Mouse (Mus musculus) neural tube, embryonic 12.5 days (tissue): ENCODE results near the gene Polm. TPM values are rescaled to one million over a fixed set of nuclear protein-coding genes. Genes with fewer than 3 reads are reported as not detected.

ENCODE experiments used
- ATAC-seq: fragments of 200-750 bp; cut with Nextera tagmentation; 2 replicates; pipeline ENCODE4 v1.8.0; 2017; ENCODE audit warnings: low read depth, mild to moderate bottlenecking, moderate TSS enrichment, moderate library complexity; ENCODE audit not compliant: low FRiP score
- H3K27ac ChIP-seq: fragments of 300-500 bp; sonication (generic); 2 replicates; pipeline ENCODE4 v1.5.1; 2016
- H3K27me3 ChIP-seq: fragments of 300-500 bp; sonication (generic); replicated peaks from 2 replicates; pipeline ENCODE4 v1.6.1; 2016; ENCODE audit warnings: mild to moderate bottlenecking
- H3K36me3 ChIP-seq: fragments of 300-500 bp; sonication (generic); 2 replicates; pipeline ENCODE4 v1.6.1; 2016; ENCODE audit warnings: mild to moderate bottlenecking
- H3K4me1 ChIP-seq: fragments of 300-500 bp; sonication (generic); 2 replicates; pipeline ENCODE4 v1.6.1; 2016
- H3K4me2 ChIP-seq: fragments of 300-500 bp; sonication (generic); replicated peaks from 2 replicates; pipeline ENCODE4 v1.6.1; 2016; ENCODE audit warnings: mild to moderate bottlenecking
- H3K4me3 ChIP-seq: fragments of 300-500 bp; sonication (generic); 2 replicates; pipeline ENCODE4 v1.5.1; 2016
- H3K9ac ChIP-seq: fragments of 300-500 bp; sonication (generic); 2 replicates; pipeline ENCODE4 v1.6.1; 2016; ENCODE audit warnings: mild to moderate bottlenecking
- H3K9me3 ChIP-seq: fragments of 300-500 bp; sonication (generic); 2 replicates; pipeline ENCODE4 v1.6.1; 2016; ENCODE audit warnings: mild to moderate bottlenecking
- WGBS: fragments of 180-500 bp; shearing (Covaris S2); methylation state at CpG from one replicate; pipeline ENCODE4 v1.1.7; 2016; 5-methylcytosine and 5-hydroxymethylcytosine counted together
- polyA plus RNA-seq: library from polyadenylated mRNA; unstranded; fragments of >200 nt; fragmentation: Nextera tagmentation; extraction: Ambion mirVana; gene quantifications from 2 replicates; pipeline ENCODE4 v1.2.1, GENCODE M21; 2016

The Polm gene
- polyA plus RNA-seq, 1 experiment from 2014 or later, result 6.6 TPM

DNA sequence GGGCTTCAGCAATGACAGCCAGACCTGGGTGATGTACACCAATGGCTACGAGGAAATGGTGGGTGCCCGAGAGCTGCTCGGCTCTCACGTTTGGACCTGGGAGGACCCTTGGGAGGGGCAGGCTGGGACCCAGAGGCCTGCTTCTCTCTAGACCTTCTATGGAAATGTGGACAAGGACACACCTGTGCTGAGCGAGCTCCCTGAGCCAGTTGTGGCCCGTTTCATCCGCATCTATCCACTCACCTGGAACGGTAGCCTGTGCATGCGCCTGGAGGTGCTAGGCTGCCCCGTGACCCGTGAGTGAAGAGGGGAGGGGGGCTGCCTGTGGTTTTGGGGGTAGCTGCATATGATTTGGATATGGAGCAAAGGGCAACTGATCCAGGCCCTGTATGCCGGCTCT, 30.5 kb upstream of the Polm start:
- Histone ChIP-seq H3K4me2 (no peak overlapping the region), H3K4me1 (no peaks in the 10 kb centered on the region), H3K9ac (no peak overlapping the region), H3K27ac (no peak overlapping the region), H3K27me3 (0 out of 2 replicates have a peak, but pooled peaks cover 5% of the 10 kb centered on the region), H3K4me3 (no peak overlapping the region), H3K36me3 (peaks cover 36% of the 10 kb centered on the region), H3K9me3 (no peaks in the 10 kb centered on the region)
- 92% methylated on average over 12 of the region's 12 CpGs for WGBS
- no peak for ATAC-seq

- Histone ChIP-seq H3K9ac (no peak overlapping the region), H3K4me1 (no peaks in the 10 kb centered on the region; the same call in 1 of the 2 replicates), H3K9me3 (no peaks in the 10 kb centered on the region), H3K4me3 (no peak overlapping the region), H3K36me3 (peaks cover 25% of the 10 kb centered on the region), H3K4me2 (no peak overlapping the region), H3K27ac (no peak overlapping the region), H3K27me3 (peaks cover 16% of the 10 kb centered on the region)
- no peak for ATAC-seq
- 91% methylated on average over 2 of the region's 2 CpGs for WGBS
Observed at GRCm38 (mm10) chr11:5867196-5867595, 29.4 kb upstream of the Polm start.

GRCm38 (mm10) chr11:5862394-5863105, 24.7 kb upstream of the Polm start:
- peak overlapping the region; percentile 32 for H3K4me3 ChIP-seq
- H3K4me1 ChIP-seq, result peaks cover 9% of the 10 kb centered on the region
- WGBS, result 20% methylated on average over 15 of the region's 15 CpGs
- H3K27ac ChIP-seq, result no peak overlapping the region
- peak overlapping the region; percentile 41; the same call in 1 of the 2 replicates for H3K9ac ChIP-seq
- no peaks in the 10 kb centered on the region for H3K9me3 ChIP-seq
- H3K27me3 ChIP-seq, result peaks cover 41% of the 10 kb centered on the region
- peak overlapping the region; percentile 63 for H3K4me2 ChIP-seq
- no peaks in the 10 kb centered on the region for H3K36me3 ChIP-seq
- ATAC-seq, result no peak

GRCm38 (mm10) chr11:5861678-5862393, 24.0 kb upstream of the Polm start, which contains the start of gene Aebp1:
Aebp1 (plus strand) TSS chr11:5861947.
- 3% methylated on average over 59 of the region's 59 CpGs for WGBS
- H3K27ac ChIP-seq, result no peak within 1 kb of the TSS

GRCm38 (mm10) chr11:5860639-5861038, 22.8 kb upstream of the Polm start:
- Histone ChIP-seq H3K27me3 (peaks cover 41% of the 10 kb centered on the region), H3K4me2 (no peak overlapping the region), H3K27ac (no peak overlapping the region), H3K4me1 (peaks cover 9% of the 10 kb centered on the region), H3K9ac (no peak overlapping the region), H3K4me3 (no peak overlapping the region), H3K9me3 (no peaks in the 10 kb centered on the region), H3K36me3 (no peaks in the 10 kb centered on the region)
- ATAC-seq, result no peak
- WGBS, result 69% methylated on average over 6 of the region's 6 CpGs

More at GRCm38 (mm10) chr11:5861678-5862393, 24.0 kb upstream of the Polm start, which contains the start of gene Aebp1:
- H3K4me1 ChIP-seq, result peaks cover 9% of the 10 kb centered on the region
- H3K4me2 ChIP-seq, result peak within 1 kb of the TSS; percentile 63
- H3K36me3 ChIP-seq, result no peaks in the 10 kb centered on the region
- peak within 1 kb of the TSS; percentile 32 for H3K4me3 ChIP-seq
- peak within 1 kb of the TSS; percentile 41 for H3K9ac ChIP-seq
- ATAC-seq, result no peak
- H3K27me3 ChIP-seq, result peaks cover 41% of the 10 kb centered on the region
- H3K9me3 ChIP-seq, result no peaks in the 10 kb centered on the region

GRCm38 (mm10) chr11:5859883-5860550, 22.2 kb upstream of the Polm start:
- no peak for ATAC-seq
- WGBS, result 87% methylated on average over 13 of the region's 13 CpGs

GRCm38 (mm10) chr11:5858723-5859122, 20.9 kb upstream of the Polm start:
- Histone ChIP-seq H3K9ac (no peak overlapping the region), H3K4me1 (peaks cover 9% of the 10 kb centered on the region), H3K36me3 (no peaks in the 10 kb centered on the region), H3K9me3 (no peaks in the 10 kb centered on the region), H3K4me3 (no peak overlapping the region), H3K27ac (no peak overlapping the region), H3K27me3 (peaks cover 40% of the 10 kb centered on the region), H3K4me2 (no peak overlapping the region)
- no peak for ATAC-seq
- WGBS, result 67% methylated on average over 1 of the region's 1 CpGs

More at GRCm38 (mm10) chr11:5859883-5860550, 22.2 kb upstream of the Polm start:
- H3K9ac ChIP-seq, result no peak overlapping the region
- peaks cover 41% of the 10 kb centered on the region for H3K27me3 ChIP-seq
- no peaks in the 10 kb centered on the region for H3K9me3 ChIP-seq
- H3K4me2 ChIP-seq, result no peak overlapping the region
- H3K27ac ChIP-seq, result no peak overlapping the region
- H3K4me3 ChIP-seq, result no peak overlapping the region
- H3K4me1 ChIP-seq, result peaks cover 9% of the 10 kb centered on the region
- H3K36me3 ChIP-seq, result no peaks in the 10 kb centered on the region

DNA sequence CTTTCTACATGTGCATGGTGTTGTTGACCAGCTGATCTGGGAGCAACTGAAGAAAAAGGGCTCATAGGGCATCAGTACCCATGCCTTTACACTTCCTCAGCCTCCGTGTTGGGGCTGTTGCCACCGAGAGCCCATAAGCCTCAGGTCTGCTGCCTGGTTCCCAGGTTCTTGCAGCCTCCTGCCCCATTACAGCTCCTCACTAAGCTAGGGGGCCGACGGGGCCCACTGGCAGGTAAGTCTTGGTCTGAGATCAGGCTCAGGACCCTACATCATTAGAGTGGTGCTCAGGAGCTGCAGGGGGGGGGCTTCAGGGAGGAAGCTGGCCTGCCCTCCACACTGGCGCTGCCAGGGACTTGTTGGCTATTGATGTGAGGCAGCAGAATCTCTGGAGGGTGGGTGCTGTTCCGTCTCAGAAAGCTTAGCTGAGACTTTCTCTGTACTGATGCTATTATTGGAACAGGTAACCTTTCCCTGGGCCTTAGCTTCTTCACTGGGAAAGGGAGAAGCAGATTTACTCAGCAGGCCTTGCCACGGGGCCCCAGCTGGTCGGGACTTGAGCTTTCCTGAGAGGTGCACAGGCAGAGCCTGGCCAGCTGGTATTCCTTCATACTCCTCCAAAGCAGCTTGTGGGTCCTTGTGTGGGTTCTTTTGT, 18.8 kb upstream of the Polm start:
- Histone ChIP-seq H3K4me1 (peaks cover 5% of the 10 kb centered on the region), H3K4me2 (no peak overlapping the region), H3K9me3 (no peaks in the 10 kb centered on the region), H3K36me3 (no peaks in the 10 kb centered on the region), H3K27me3 (peaks cover 19% of the 10 kb centered on the region), H3K4me3 (no peak overlapping the region), H3K27ac (no peak overlapping the region), H3K9ac (no peak overlapping the region)
- ATAC-seq, result no peak
- 83% methylated on average over 8 of the region's 8 CpGs for WGBS

DNA sequence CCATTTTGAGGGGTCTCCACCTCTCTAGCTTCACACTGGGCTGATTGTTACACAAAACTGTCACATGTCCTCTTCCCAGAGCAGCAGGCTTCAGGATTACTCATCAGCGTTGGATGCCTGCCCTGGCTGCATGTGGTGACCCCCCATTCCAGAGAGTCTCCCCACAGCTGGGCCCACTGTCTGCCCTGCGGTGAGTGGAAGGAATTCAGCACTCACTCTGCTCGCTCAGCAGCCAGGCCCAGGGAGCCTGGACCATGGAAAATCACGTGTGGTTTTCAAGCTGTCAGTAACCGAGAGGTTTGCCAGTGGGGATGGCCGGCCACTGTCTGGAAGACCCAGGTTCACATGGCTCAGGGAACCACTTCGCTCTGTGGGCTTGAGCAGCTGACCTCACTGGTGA, 18.1 kb upstream of the Polm start:
- no peak overlapping the region for H3K4me2 ChIP-seq
- H3K9ac ChIP-seq, result no peak overlapping the region
- H3K36me3 ChIP-seq, result no peaks in the 10 kb centered on the region
- H3K4me3 ChIP-seq, result no peak overlapping the region
- ATAC-seq, result no peak
- no peaks in the 10 kb centered on the region for H3K4me1 ChIP-seq
- H3K9me3 ChIP-seq, result no peaks in the 10 kb centered on the region
- no peak overlapping the region for H3K27ac ChIP-seq
- 47% methylated on average over 7 of the region's 7 CpGs for WGBS
- peaks cover 12% of the 10 kb centered on the region for H3K27me3 ChIP-seq

GRCm38 (mm10) chr11:5855481-5855880, 17.7 kb upstream of the Polm start:
- peaks cover 8% of the 10 kb centered on the region for H3K27me3 ChIP-seq
- no peak for ATAC-seq
- H3K4me2 ChIP-seq, result no peak overlapping the region
- no peaks in the 10 kb centered on the region for H3K9me3 ChIP-seq
- H3K9ac ChIP-seq, result no peak overlapping the region
- H3K27ac ChIP-seq, result no peak overlapping the region
- no peaks in the 10 kb centered on the region for H3K36me3 ChIP-seq
- no peak overlapping the region for H3K4me3 ChIP-seq
- H3K4me1 ChIP-seq, result no peaks in the 10 kb centered on the region

- Histone ChIP-seq H3K4me2 (no peak overlapping the region), H3K27me3 (no peaks in the 10 kb centered on the region), H3K9me3 (no peaks in the 10 kb centered on the region), H3K27ac (no peak overlapping the region), H3K36me3 (no peaks in the 10 kb centered on the region), H3K4me3 (no peak overlapping the region), H3K9ac (no peak overlapping the region), H3K4me1 (no peaks in the 10 kb centered on the region)
- 43% methylated on average over 1 of the region's 1 CpGs for WGBS
- no peak for ATAC-seq
Observed at GRCm38 (mm10) chr11:5852314-5852713, 14.5 kb upstream of the Polm start.
